Mouse (Mus musculus) neutrophil, adult 5-6 weeks (primary cell): ENCODE measurements around the gene Fam20b. TPM values are rescaled to one million over a fixed set of nuclear protein-coding genes. Genes with fewer than 3 reads are reported as not detected.

ENCODE experiments used
- ATAC-seq: fragments of 151-379, 151-347 bp; 2 replicates; pipeline ENCODE4 v1.8.0; 2017; ENCODE audit warnings: mild to moderate bottlenecking, moderate TSS enrichment; ENCODE audit not compliant: insufficient number of reproducible peaks, poor library complexity, low FRiP score, severe bottlenecking; ENCODE audit errors: extremely low read depth
- total RNA-seq: library from RNA; stranded (forward); fragments of 200-1000 nt; gene quantifications from 2 replicates; pipeline ENCODE4 v1.2.3, GENCODE M21; 2017

Gene Fam20b
- total RNA-seq = 34.7 and 36.0 TPM in 2 replicates

GRCm38 (mm10) chr1:156718950-156719805 lies at the start of gene Fam20b:
Gene Fam20b (minus strand): TSS chr1:156719086.
- ATAC-seq = peak; percentile 94

- ATAC-seq = no peak
Observed at GRCm38 (mm10) chr1:156765311-156765710, 46.4 kb upstream of the Fam20b start.

GRCm38 (mm10) chr1:156764584-156764983 lies 45.7 kb upstream of the Fam20b start:
- ATAC-seq = no peak

GRCm38 (mm10) chr1:156763280-156763679 lies 44.4 kb upstream of the Fam20b start:
- ATAC-seq = no peak

- ATAC-seq = no peak
Observed at GRCm38 (mm10) chr1:156761430-156761801, 42.5 kb upstream of the Fam20b start.

- no peak for ATAC-seq
Observed at GRCm38 (mm10) chr1:156760549-156761429, 41.9 kb upstream of the Fam20b start.

- no peak for ATAC-seq
Observed at GRCm38 (mm10) chr1:156758326-156758725, 39.4 kb upstream of the Fam20b start.

GRCm38 (mm10) chr1:156754608-156755413 lies 35.9 kb upstream of the Fam20b start:
- no peak for ATAC-seq

- ATAC-seq = no peak
Observed at GRCm38 (mm10) chr1:156752990-156753389, 34.1 kb upstream of the Fam20b start.

GRCm38 (mm10) chr1:156752020-156752724 lies 33.3 kb upstream of the Fam20b start:
- ATAC-seq = peak; percentile 63; the same call in 1 of the 2 replicates

- no peak for ATAC-seq
Observed at GRCm38 (mm10) chr1:156750261-156750660, 31.4 kb upstream of the Fam20b start.

- no peak for ATAC-seq
Observed at GRCm38 (mm10) chr1:156749136-156749535, 30.2 kb upstream of the Fam20b start.

- ATAC-seq = no peak
Observed at GRCm38 (mm10) chr1:156748435-156749005, 29.6 kb upstream of the Fam20b start.

GRCm38 (mm10) chr1:156745188-156745810 lies 26.4 kb upstream of the Fam20b start:
- ATAC-seq = no peak

- ATAC-seq = peak; percentile 69
Observed at GRCm38 (mm10) chr1:156741482-156742411, 22.9 kb upstream of the Fam20b start.

- no peak for ATAC-seq
Observed at GRCm38 (mm10) chr1:156735788-156736187, 16.9 kb upstream of the Fam20b start.

- ATAC-seq = no peak
Observed at GRCm38 (mm10) chr1:156734019-156734418, 15.1 kb upstream of the Fam20b start.
